Mouse (Mus musculus) brown adipose tissue, adult 24 weeks (tissue): ENCODE data around the gene Klf13. TPM values are rescaled to one million over a fixed set of nuclear protein-coding genes. Genes with fewer than 3 reads are reported as not detected.

Experiments
- H3K27ac ChIP-seq: fragments of 200-500 bp; replicated peaks from 2 replicates; pipeline ENCODE4 v1.5.1; 2012; ENCODE audit warnings: low read depth, mild to moderate bottlenecking, low read length
- H3K4me1 ChIP-seq: fragments of 200-500 bp; 2 replicates; pipeline ENCODE4 v1.6.1; 2012; ENCODE audit warnings: low read length, mixed read lengths; ENCODE audit not compliant: control insufficient read depth, insufficient read depth, insufficient read length
- H3K4me3 ChIP-seq: fragments of 200-500 bp; 2 replicates; pipeline ENCODE4 v1.5.1; 2012; ENCODE audit warnings: low read depth, mild to moderate bottlenecking, low read length, moderate library complexity; ENCODE audit not compliant: insufficient read depth
- polyA plus RNA-seq: library from polyadenylated mRNA; stranded (reverse); fragments of >200 nt; gene quantifications from 2 replicates; pipeline ENCODE4 v1.2.4, GENCODE M21; 2012; ENCODE audit not compliant: missing spikeins, insufficient read depth, insufficient read length

Klf13 gene
- polyA plus RNA-seq, 1 experiment, result 13.6 TPM

GRCm38 (mm10) chr7:63910912-63911311, 27.8 kb downstream of the Klf13 start:
- peak overlapping the region; percentile 97 for H3K27ac ChIP-seq
- no peak overlapping the region for H3K4me3 ChIP-seq
- peaks cover 69% of the 10 kb centered on the region for H3K4me1 ChIP-seq

DNA sequence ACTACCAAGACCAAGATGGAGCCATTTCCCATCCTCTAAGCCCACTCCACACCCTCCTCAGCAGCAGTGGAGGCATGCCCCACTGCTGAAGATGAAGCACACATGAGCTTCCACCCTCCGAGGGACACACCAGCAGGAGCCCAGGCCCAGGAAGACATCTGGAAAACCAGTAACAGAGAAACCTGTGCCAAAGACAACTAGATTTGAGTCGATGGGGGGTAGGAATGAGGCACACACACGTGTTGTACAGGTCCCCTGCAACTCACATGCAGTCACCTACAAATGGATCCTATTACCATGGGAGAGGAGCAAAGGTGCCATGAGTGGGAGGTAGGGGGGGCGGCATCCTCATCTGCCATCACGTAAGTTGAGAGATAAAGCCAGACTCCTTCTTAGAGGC, 28.5 kb downstream of the Klf13 start:
- Histone ChIP-seq H3K4me3 (no peak overlapping the region), H3K27ac (peak overlapping the region; percentile 97)

DNA sequence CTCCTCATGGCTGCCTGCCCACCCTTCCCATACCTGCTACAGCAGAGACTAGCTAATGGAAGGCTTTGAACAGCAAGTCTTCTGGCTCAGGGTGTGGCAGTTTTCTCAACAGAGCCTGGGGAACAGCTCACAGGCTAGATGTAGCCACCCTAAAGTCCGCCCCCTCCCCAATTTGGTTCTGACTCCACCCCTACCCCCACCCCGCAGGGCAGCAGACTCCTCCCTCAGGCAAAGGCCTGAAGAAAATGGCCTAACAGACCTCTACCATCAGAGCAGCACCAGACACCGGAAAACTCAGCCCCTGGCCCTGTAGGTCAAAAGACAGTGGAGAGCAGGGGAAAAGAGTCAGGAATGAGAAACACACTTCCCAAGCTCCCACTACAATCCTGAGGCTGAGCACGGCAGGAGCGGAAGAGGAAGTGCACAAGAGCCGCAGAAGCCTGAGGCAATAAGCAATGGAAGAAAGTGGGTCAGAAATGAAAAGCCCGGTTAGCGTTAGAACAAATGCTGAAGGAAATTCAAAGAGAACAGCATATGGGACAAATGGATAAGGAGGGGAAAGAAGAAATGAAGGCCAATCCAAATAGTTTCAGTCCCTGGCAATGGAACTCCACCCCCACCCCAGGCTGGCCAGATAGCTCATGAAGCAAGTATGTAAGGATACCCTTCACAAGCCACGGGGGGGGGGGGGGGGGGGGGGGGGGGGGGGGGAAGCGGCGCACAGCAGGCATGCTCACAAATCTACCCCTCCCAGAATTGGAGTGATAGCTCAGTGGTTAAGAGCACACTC, 30.0 kb downstream of the Klf13 start:
- H3K4me3 ChIP-seq, result no peak overlapping the region
- H3K4me1 ChIP-seq, result peaks cover 60% of the 10 kb centered on the region
- H3K27ac ChIP-seq, result peak overlapping the region; percentile 82

More for the DNA sequence above, 28.5 kb downstream of the Klf13 start:
- peaks cover 66% of the 10 kb centered on the region for H3K4me1 ChIP-seq

DNA sequence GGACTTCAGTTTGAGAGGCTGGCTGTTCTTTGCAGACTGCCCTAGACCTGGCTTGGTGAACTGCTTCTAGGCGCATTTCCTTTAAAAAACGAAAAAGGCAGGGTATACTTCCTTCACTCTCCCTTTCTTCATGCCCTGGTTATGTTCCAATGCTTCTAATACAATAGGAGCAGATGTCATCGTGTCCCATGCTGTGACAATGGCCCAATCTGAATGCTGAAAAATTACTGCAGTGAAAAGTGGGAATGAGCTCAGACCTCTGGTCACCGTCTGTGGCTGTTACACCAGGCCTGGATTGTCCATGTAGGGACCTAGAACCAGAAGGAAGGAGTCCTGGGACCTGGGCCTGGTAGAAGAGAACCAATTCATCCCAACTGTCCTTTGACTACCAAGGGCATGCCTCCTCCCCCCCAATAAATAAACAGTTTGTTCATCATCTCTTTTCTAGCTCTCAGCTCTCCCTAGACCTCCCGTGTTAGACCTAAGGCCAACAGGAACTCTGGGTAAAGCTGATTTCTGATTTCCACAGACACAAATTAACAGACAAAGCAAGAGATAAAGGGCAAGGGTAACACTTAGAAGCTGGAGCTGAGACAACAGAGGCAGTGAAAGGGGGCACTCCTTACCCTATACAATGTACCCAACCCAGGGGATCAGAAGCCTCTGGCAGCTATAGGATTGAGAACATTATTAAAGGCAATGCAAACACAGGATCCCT, 30.8 kb downstream of the Klf13 start:
- Histone ChIP-seq H3K4me3 (no peak overlapping the region), H3K4me1 (peaks cover 60% of the 10 kb centered on the region)

DNA sequence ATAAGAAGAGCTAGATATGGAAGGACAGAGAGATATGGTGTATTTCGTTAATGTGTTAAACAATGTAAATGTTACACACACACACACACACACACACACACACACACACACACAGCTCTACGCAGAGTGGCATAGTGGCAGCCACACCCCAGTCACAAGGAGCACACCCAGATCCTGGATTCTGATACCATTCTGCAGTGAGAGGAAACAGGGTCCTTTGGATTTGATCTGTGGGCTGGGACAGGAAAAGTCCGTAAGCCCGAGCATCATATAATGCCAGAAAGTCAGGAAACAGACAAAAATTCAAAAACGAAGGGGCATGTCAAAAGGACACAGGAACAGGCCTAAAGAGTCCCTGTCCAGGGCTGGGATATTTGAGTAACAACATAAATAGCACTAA, 33.1 kb downstream of the Klf13 start:
- Histone ChIP-seq H3K4me1 (peaks cover 66% of the 10 kb centered on the region), H3K27ac (peak overlapping the region; percentile 86), H3K4me3 (peak overlapping the region; percentile 36)

More for the DNA sequence above, 30.8 kb downstream of the Klf13 start:
- peak overlapping the region; percentile 82 for H3K27ac ChIP-seq

- H3K4me1 ChIP-seq, result peaks cover 66% of the 10 kb centered on the region
- H3K27ac ChIP-seq, result peak overlapping the region; percentile 86
- H3K4me3 ChIP-seq, result peak overlapping the region; percentile 36
These were observed 33.5 kb downstream of the Klf13 start for GRCm38 (mm10) chr7:63905190-63905589.

- Histone ChIP-seq H3K4me1 (peaks cover 65% of the 10 kb centered on the region), H3K4me3 (no peak overlapping the region), H3K27ac (peak overlapping the region; percentile 93)
These were observed 34.9 kb downstream of the Klf13 start for GRCm38 (mm10) chr7:63903635-63904380.

- peak overlapping the region; percentile 93 for H3K27ac ChIP-seq
- H3K4me1 ChIP-seq, result peaks cover 60% of the 10 kb centered on the region
- 0 out of 2 replicates have a peak overlapping the region, but pooled peaks have one; percentile 6 for H3K4me3 ChIP-seq
These were observed 36.0 kb downstream of the Klf13 start for GRCm38 (mm10) chr7:63902604-63903210.

DNA sequence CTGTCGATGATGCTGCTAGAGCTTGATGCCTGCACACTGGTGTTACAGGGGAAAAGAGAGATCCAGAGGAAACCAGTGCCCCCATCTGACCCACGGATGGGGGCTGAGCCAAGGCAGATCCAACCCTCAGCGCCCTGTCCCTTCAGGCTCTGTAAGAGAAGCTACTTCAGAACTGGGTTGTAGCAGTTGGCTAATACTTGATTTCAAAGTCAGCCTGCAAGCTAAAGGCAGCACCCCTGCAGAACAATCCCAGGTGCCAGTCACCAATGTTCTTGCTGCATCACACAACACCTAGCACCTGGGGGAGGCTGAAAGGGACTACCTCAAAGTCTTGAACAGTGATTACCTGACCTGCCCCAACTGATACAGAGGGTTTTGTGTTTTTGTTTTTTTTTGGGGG, 36.8 kb downstream of the Klf13 start:
- Histone ChIP-seq H3K4me1 (peaks cover 62% of the 10 kb centered on the region), H3K27ac (peak overlapping the region; percentile 93), H3K4me3 (no peak overlapping the region)

- Histone ChIP-seq H3K27ac (peak overlapping the region; percentile 93), H3K4me1 (peaks cover 60% of the 10 kb centered on the region), H3K4me3 (no peak overlapping the region)
These were observed 37.4 kb downstream of the Klf13 start for GRCm38 (mm10) chr7:63901346-63901745.

GRCm38 (mm10) chr7:63900411-63900810, 38.3 kb downstream of the Klf13 start:
- peak overlapping the region; percentile 42; the same call in 1 of the 2 replicates for H3K27ac ChIP-seq
- peaks cover 63% of the 10 kb centered on the region for H3K4me1 ChIP-seq
- no peak overlapping the region for H3K4me3 ChIP-seq

GRCm38 (mm10) chr7:63899925-63900324, 38.8 kb downstream of the Klf13 start:
- Histone ChIP-seq H3K4me1 (peaks cover 66% of the 10 kb centered on the region), H3K4me3 (no peak overlapping the region), H3K27ac (no peak overlapping the region)

- Histone ChIP-seq H3K4me3 (no peak overlapping the region), H3K27ac (peak overlapping the region; percentile 98), H3K4me1 (peaks cover 61% of the 10 kb centered on the region)
These were observed 40.5 kb downstream of the Klf13 start for GRCm38 (mm10) chr7:63898201-63898600.

GRCm38 (mm10) chr7:63897655-63898054, 41.1 kb downstream of the Klf13 start:
- H3K4me3 ChIP-seq, result peak overlapping the region; percentile 47; the same call in 1 of the 2 replicates
- peak overlapping the region; percentile 98 for H3K27ac ChIP-seq
- peaks cover 56% of the 10 kb centered on the region for H3K4me1 ChIP-seq
